Mouse (Mus musculus): ENCODE measurements at regions not wholly inside any gene's neighbourhood (a gene's known extent, or its start where the extent isn't known, plus 50 kb on each side); places are given as distances from the start of the nearest gene placed in this dataset.

GRCm38 (mm10) chr3:53785201-53785600 is 59.7 kb upstream of the Gm10985 start:
- TF ChIP-seq CTCF (IDR thresholded peaks at IDR 0.05), result no peak
- TF ChIP-seq EP300 (IDR thresholded peaks at IDR 0.05; ENCODE audit: insufficient read depth, low read depth, low read length), result no peak
